Comparison of ENCODE assay signal across 15 mouse cellular contexts in the genomic region with DNA sequence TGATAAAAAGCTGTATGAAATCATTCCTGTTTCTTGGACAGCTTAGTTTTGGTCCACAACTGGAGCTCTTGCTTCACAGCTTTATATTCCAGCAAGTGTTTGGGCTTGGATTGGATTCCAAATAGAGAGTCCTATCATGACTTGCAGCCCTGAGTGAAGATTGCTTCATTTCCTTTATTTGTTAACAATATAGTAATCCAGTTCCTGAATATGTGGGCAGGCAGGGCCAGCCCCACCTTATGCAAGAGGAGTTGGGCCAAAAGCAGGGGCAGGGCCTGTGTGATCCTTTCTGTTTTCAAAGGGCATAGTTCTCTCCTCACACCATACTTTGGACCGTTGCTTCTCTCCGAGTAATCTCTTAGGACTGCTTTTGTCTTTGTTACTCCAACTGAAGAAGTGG. TPM values are rescaled to one million over a fixed set of nuclear protein-coding genes. Genes with fewer than 3 reads are reported as not detected.
DNase-seq lines count a peak whose midpoint lies in the region; ATAC-seq and TF ChIP-seq lines count a peak whose summit lies in the region.
"Had no signal": no experiment of that assay in that cellular context is flagged by ENCODE, and none has a peak within 500 bp of the region (broad histone marks: within the 10 kb centered on the region; RNA-seq: fewer than 3 reads in every experiment).

No protein-coding gene starts in this region.

- H3K27ac ChIP-seq in liver, embryonic 16.5 days (ENCODE audit: low read length), result no peak overlapping the region
- H3K27ac ChIP-seq in liver, embryonic 12.5 days, result no peak overlapping the region
- H3K27ac ChIP-seq in lung, postnatal 0 days (ENCODE audit: low read length), result no peak overlapping the region
- no peak overlapping the region; the same call in 1 of the 2 replicates for H3K27ac ChIP-seq in stomach, embryonic 16.5 days (ENCODE audit: low read length)
- H3K27ac ChIP-seq: embryonic facial prominence, embryonic 12.5 days; heart, embryonic 15.5 days; kidney, embryonic 15.5 days; neural tube, embryonic 13.5 days had no signal

- H3K36me3 ChIP-seq in liver, embryonic 16.5 days (ENCODE audit: control insufficient read depth, insufficient read depth), result no peaks in the 10 kb centered on the region
- no peaks in the 10 kb centered on the region for H3K36me3 ChIP-seq in liver, embryonic 12.5 days
- no peaks in the 10 kb centered on the region for H3K36me3 ChIP-seq in lung, postnatal 0 days (ENCODE audit: insufficient read depth, low read length)
- no peaks in the 10 kb centered on the region for H3K36me3 ChIP-seq in stomach, embryonic 16.5 days (ENCODE audit: control insufficient read depth, insufficient read depth, low read length)
- H3K36me3 ChIP-seq: embryonic facial prominence, embryonic 12.5 days; heart, embryonic 15.5 days; kidney, embryonic 15.5 days; neural tube, embryonic 13.5 days had no signal

- no peak overlapping the region for H3K4me3 ChIP-seq in liver, embryonic 16.5 days (ENCODE audit: low read depth, low read length)
- H3K4me3 ChIP-seq in liver, embryonic 12.5 days, result no peak overlapping the region
- no peak overlapping the region for H3K4me3 ChIP-seq in lung, postnatal 0 days (ENCODE audit: low read depth, low read length)
- H3K4me3 ChIP-seq in stomach, embryonic 16.5 days (replicated peaks; ENCODE audit: low read length), result no peak overlapping the region
- H3K4me3 ChIP-seq: embryonic facial prominence, embryonic 12.5 days; heart, embryonic 15.5 days; kidney, embryonic 15.5 days; neural tube, embryonic 13.5 days had no signal

- 60% methylated on average over 2 of the region's 2 CpGs for WGBS in liver, embryonic 16.5 days (ENCODE audit: insufficient replicate concordance)
- 73% methylated on average over 2 of the region's 2 CpGs for WGBS in liver, embryonic 12.5 days (ENCODE audit: insufficient replicate concordance)
- WGBS in lung, postnatal 0 days, result 36% methylated on average over 2 of the region's 2 CpGs
- 67% methylated on average over 2 of the region's 2 CpGs for WGBS in stomach, embryonic 16.5 days

- no peak overlapping the region for H3K9ac ChIP-seq in liver, embryonic 16.5 days (ENCODE audit: low read depth, low read length)
- no peak overlapping the region for H3K9ac ChIP-seq in liver, embryonic 12.5 days
- no peak overlapping the region for H3K9ac ChIP-seq in lung, postnatal 0 days (replicated peaks; ENCODE audit: low read depth)
- H3K9ac ChIP-seq in stomach, embryonic 16.5 days (ENCODE audit: low read length), result no peak overlapping the region
- H3K9ac ChIP-seq: embryonic facial prominence, embryonic 12.5 days; forebrain, postnatal 0 days; heart, embryonic 15.5 days; kidney, embryonic 15.5 days; neural tube, embryonic 13.5 days had no signal

- no peak overlapping the region for H3K4me2 ChIP-seq in liver, embryonic 16.5 days (ENCODE audit: low read depth, low read length)
- no peak overlapping the region for H3K4me2 ChIP-seq in liver, embryonic 12.5 days
- H3K4me2 ChIP-seq in lung, postnatal 0 days (replicated peaks; ENCODE audit: low read depth, low read length), result no peak overlapping the region
- H3K4me2 ChIP-seq in stomach, embryonic 16.5 days (ENCODE audit: low read depth, low read length), result no peak overlapping the region
- H3K4me2 ChIP-seq: embryonic facial prominence, embryonic 12.5 days; heart, embryonic 15.5 days; kidney, embryonic 15.5 days; neural tube, embryonic 13.5 days had no signal

- H3K27me3 ChIP-seq in liver, embryonic 16.5 days (ENCODE audit: control insufficient read depth, insufficient read depth, low read depth, low read length), result peaks cover 2% of the 10 kb centered on the region
- H3K27me3 ChIP-seq in liver, embryonic 12.5 days (replicated peaks), result peaks cover 12% of the 10 kb centered on the region
- H3K27me3 ChIP-seq in lung, postnatal 0 days (replicated peaks; ENCODE audit: insufficient read depth, low read length), result no peaks in the 10 kb centered on the region
- no peaks in the 10 kb centered on the region for H3K27me3 ChIP-seq in stomach, embryonic 16.5 days (ENCODE audit: control insufficient read depth, insufficient read depth, low read length)

- no peaks in the 10 kb centered on the region for H3K9me3 ChIP-seq in liver, embryonic 16.5 days (replicated peaks; ENCODE audit: control insufficient read depth, low read length)
- H3K9me3 ChIP-seq in liver, embryonic 12.5 days (replicated peaks), result no peaks in the 10 kb centered on the region
- H3K9me3 ChIP-seq in lung, postnatal 0 days (ENCODE audit: low read length), result no peaks in the 10 kb centered on the region
- H3K9me3 ChIP-seq in stomach, embryonic 16.5 days (replicated peaks; ENCODE audit: control insufficient read depth, low read length), result no peaks in the 10 kb centered on the region
- H3K9me3 ChIP-seq: embryonic facial prominence, embryonic 12.5 days; heart, embryonic 15.5 days; kidney, embryonic 15.5 days; neural tube, embryonic 13.5 days had no signal

- TF ChIP-seq CTCF in lung, postnatal 0 days (IDR thresholded peaks at IDR 0.05), result no peak

- TF ChIP-seq EP300 in lung, postnatal 0 days (IDR thresholded peaks at IDR 0.05), result peak; percentile 63

- DNase-seq in adrenal gland, adult 2 months, result peak; percentile 33
- DNase-seq in adrenal gland, postnatal 10 days, result no peak
- peak; percentile 84 for DNase-seq in lung, postnatal 0 days (ENCODE audit: low spot score)
- DNase-seq in urinary bladder, postnatal 25 days (ENCODE audit: low spot score), result no peak
- DNase-seq in left cerebral cortex, adult 18-20 months (ENCODE audit: low spot score in 2 of 2), result no peak
- DNase-seq: cerebellum, adult 11-12 months; forebrain, postnatal 0 days; right cerebral cortex, postnatal 25 days had no signal

- no peaks in the 10 kb centered on the region for H3K4me1 ChIP-seq in liver, embryonic 16.5 days (ENCODE audit: control insufficient read depth, low read depth, low read length)
- H3K4me1 ChIP-seq in liver, embryonic 12.5 days, result no peaks in the 10 kb centered on the region
- H3K4me1 ChIP-seq in lung, postnatal 0 days (ENCODE audit: insufficient read depth, low read depth, low read length), result 0 out of 2 replicates have a peak, but pooled peaks cover 3% of the 10 kb centered on the region
- no peaks in the 10 kb centered on the region for H3K4me1 ChIP-seq in stomach, embryonic 16.5 days (ENCODE audit: control insufficient read depth, insufficient read depth, low read length)
- H3K4me1 ChIP-seq: embryonic facial prominence, embryonic 12.5 days; heart, embryonic 15.5 days; kidney, embryonic 15.5 days; neural tube, embryonic 13.5 days had no signal

- ATAC-seq in liver, embryonic 16.5 days (ENCODE audit: low read depth), result peak; percentile 50; the same call in 1 of the 2 replicates
- no peak for ATAC-seq in liver, embryonic 12.5 days
- ATAC-seq in lung, postnatal 0 days, result peak; percentile 91
- 0 out of 2 replicates have a peak, but pooled peaks have one; percentile 44 for ATAC-seq in stomach, embryonic 16.5 days (ENCODE audit: insufficient read depth, low FRiP score)
- ATAC-seq: forebrain, postnatal 0 days had no signal

RNA-seq across cellular contexts. Expression of gene Sqor, which starts 6.0 kb away (rescaled TPM):
- total RNA-seq in adrenal gland, adult 2 months (2021), result 10 to 100 TPM; 80.0 to 89.7 TPM
- 48.4 and 55.7 TPM in 2 replicates for polyA plus RNA-seq in adrenal gland, adult 2 months (2012; rRNA removed)
- 10 to 100 TPM; 45.4 to 59.1 TPM for total RNA-seq in adrenal gland, postnatal 10 days (2021)
- polyA plus RNA-seq in liver, embryonic 16.5 days (2015; fragmentation: Nextera tagmentation; extraction: Ambion mirVana), result 9.1 and 9.3 TPM in 2 replicates
- 2.8 and 3.9 TPM in 2 replicates for polyA plus RNA-seq in liver, embryonic 12.5 days (2016; fragmentation: Nextera tagmentation; extraction: Ambion mirVana)
- polyA plus RNA-seq in lung, postnatal 0 days (2015; fragmentation: Nextera tagmentation; extraction: Ambion mirVana), result 29.2 and 30.5 TPM in 2 replicates
- polyA plus RNA-seq in stomach, embryonic 16.5 days (2015; fragmentation: Nextera tagmentation; extraction: Ambion mirVana), result 37.7 and 41.8 TPM in 2 replicates
- total RNA-seq in left cerebral cortex, adult 18-20 months (2021), result 1 to 10 TPM; 6.3 to 7.3 TPM

RNA-seq across cellular contexts. Expression of gene Bloc1s6, which starts 32.7 kb away (rescaled TPM):
- 10 to 100 TPM; 24.8 to 35.7 TPM for total RNA-seq in adrenal gland, adult 2 months (2021)
- 39.1 and 42.4 TPM in 2 replicates for polyA plus RNA-seq in adrenal gland, adult 2 months (2012; rRNA removed)
- total RNA-seq in adrenal gland, postnatal 10 days (2021), result 10 to 100 TPM; 21.8 to 27.6 TPM
- 15.5 and 16.5 TPM in 2 replicates for polyA plus RNA-seq in liver, embryonic 16.5 days (2015; fragmentation: Nextera tagmentation; extraction: Ambion mirVana)
- 23.2 and 24.2 TPM in 2 replicates for polyA plus RNA-seq in liver, embryonic 12.5 days (2016; fragmentation: Nextera tagmentation; extraction: Ambion mirVana)
- polyA plus RNA-seq in lung, postnatal 0 days (2015; fragmentation: Nextera tagmentation; extraction: Ambion mirVana), result 29.8 and 30.6 TPM in 2 replicates
- 49.9 and 52.4 TPM in 2 replicates for polyA plus RNA-seq in stomach, embryonic 16.5 days (2015; fragmentation: Nextera tagmentation; extraction: Ambion mirVana)
- total RNA-seq in left cerebral cortex, adult 18-20 months (2021), result 10 to 100 TPM; 26.8 to 30.6 TPM

Comparison
In these comparisons a context has a peak if more than half of its experiments do, and no peak if none do; other contexts are left out.
1. DNase-seq: peak in adrenal gland, adult 2 months (single experiment) and lung, postnatal 0 days (single experiment); none in adrenal gland, postnatal 10 days (single experiment), urinary bladder, postnatal 25 days (single experiment) and left cerebral cortex, adult 18-20 months (0 of 2).